15 mouse cellular contexts compared by ENCODE assay signal in genomic region chr2:26214526-26214925, GRCm38 (mm10). TPM values are rescaled to one million over a fixed set of nuclear protein-coding genes. Genes with fewer than 3 reads are reported as not detected.
DNase-seq lines count a peak whose midpoint lies in the region; ATAC-seq lines count a peak whose summit lies in the region.
"Had no signal": no experiment of that assay in that cellular context is flagged by ENCODE, and none has a peak within 500 bp of the region (broad histone marks: within the 10 kb centered on the region; RNA-seq: fewer than 3 reads in every experiment).

No protein-coding gene starts in this region.

- H3K27me3 ChIP-seq in forebrain, embryonic 15.5 days = no peaks in the 10 kb centered on the region
- H3K27me3 ChIP-seq: embryonic facial prominence, embryonic 15.5 days; kidney, embryonic 15.5 days; limb, embryonic 12.5 days had no signal

- no peak overlapping the region for H3K9ac ChIP-seq in forebrain, embryonic 15.5 days (replicated peaks)
- H3K9ac ChIP-seq: embryonic facial prominence, embryonic 15.5 days; kidney, embryonic 15.5 days; limb, embryonic 12.5 days had no signal

- no peak overlapping the region for H3K4me2 ChIP-seq in forebrain, embryonic 15.5 days (replicated peaks)
- H3K4me2 ChIP-seq: embryonic facial prominence, embryonic 15.5 days; kidney, embryonic 15.5 days; limb, embryonic 12.5 days had no signal

- peaks cover 45% of the 10 kb centered on the region for H3K36me3 ChIP-seq in forebrain, embryonic 15.5 days

- peaks cover 10% of the 10 kb centered on the region for H3K4me1 ChIP-seq in forebrain, embryonic 15.5 days
- H3K4me1 ChIP-seq: embryonic facial prominence, embryonic 15.5 days; kidney, embryonic 15.5 days; limb, embryonic 12.5 days had no signal

- peak; percentile 56; the same call in 1 of the 2 replicates for ATAC-seq in cerebellum, adult (ENCODE audit: insufficient number of reproducible peaks, low FRiP score, low TSS enrichment)
- ATAC-seq in forebrain, embryonic 15.5 days (replicated peaks) = peak; percentile 60; the same call in 1 of the 2 replicates
- no peak for ATAC-seq in monocyte, adult 5-6 weeks (replicated peaks; ENCODE audit: insufficient number of reproducible peaks, low FRiP score, low TSS enrichment, poor library complexity, severe bottlenecking)

- 12% methylated on average over 3 of the region's 3 CpGs for WGBS in forebrain, embryonic 15.5 days

- H3K4me3 ChIP-seq in forebrain, embryonic 15.5 days = no peak overlapping the region
- H3K4me3 ChIP-seq: embryonic facial prominence, embryonic 15.5 days; kidney, embryonic 15.5 days; limb, embryonic 12.5 days had no signal

- H3K27ac ChIP-seq in forebrain, embryonic 15.5 days (replicated peaks) = peak overlapping the region; percentile 52
- H3K27ac ChIP-seq: embryonic facial prominence, embryonic 15.5 days; kidney, embryonic 15.5 days; limb, embryonic 12.5 days had no signal

- no peaks in the 10 kb centered on the region for H3K9me3 ChIP-seq in forebrain, embryonic 15.5 days
- H3K9me3 ChIP-seq: embryonic facial prominence, embryonic 15.5 days; kidney, embryonic 15.5 days; limb, embryonic 12.5 days had no signal

- intact Hi-C loops in left cerebral cortex, postnatal 4 days (cut with DNase I) = no loop called here

- DNase-seq in left cerebral cortex, postnatal 4 days = peak; percentile 92
- no peak for DNase-seq in left cerebral cortex, adult 9 months (ENCODE audit: low spot score in 2 of 2)
- peak; percentile 37 for DNase-seq in adrenal gland, adult 8-10 months
- DNase-seq in urinary bladder, adult 2 months (ENCODE audit: low spot score) = no peak
- no peak for DNase-seq in gastrocnemius, postnatal 25 days
- DNase-seq: gastrocnemius, postnatal 36 days; thymus, postnatal 36 days had no signal

RNA-seq across cellular contexts. Expression of gene Lhx3, which starts 6.4 kb away (rescaled TPM):
- not detected for total RNA-seq in left cerebral cortex, postnatal 4 days (2021)
- total RNA-seq in adrenal gland, adult 8-10 months (2022) = 1 to 10 TPM in 2 of 4 experiments, under 1 TPM in 1, not detected in 1; 0.48 to 6.4 (median 4.0) TPM
- 0.10 TPM in 1 of 2 replicates, not detected in the other for polyA plus RNA-seq in forebrain, embryonic 15.5 days (2015; fragmentation: Nextera tagmentation; extraction: Ambion mirVana)
- 0.03 TPM in 1 of 2 replicates, not detected in the other for polyA plus RNA-seq in urinary bladder, adult 2 months (2012; rRNA removed)
- not detected for total RNA-seq in gastrocnemius, postnatal 25 days (2021)
- not detected in 3 replicates for total RNA-seq in monocyte, adult 5-6 weeks (2017)
- total RNA-seq: gastrocnemius, postnatal 36 days had no signal
- polyA plus RNA-seq: heart, embryonic 16.5 days; kidney, embryonic 15.5 days; limb, embryonic 12.5 days; spleen, adult 2 months had no signal

RNA-seq across cellular contexts. Expression of gene Qsox2, which starts 22.8 kb away (rescaled TPM):
- 10 to 100 TPM; 15.8 to 17.2 TPM for total RNA-seq in left cerebral cortex, postnatal 4 days (2021)
- total RNA-seq in adrenal gland, adult 8-10 months (2022) = 10 to 100 TPM; 25.2 to 28.7 (median 26.6) TPM
- 15.6 and 15.7 TPM in 2 replicates for polyA plus RNA-seq in forebrain, embryonic 15.5 days (2015; fragmentation: Nextera tagmentation; extraction: Ambion mirVana)
- 19.1 and 20.6 TPM in 2 replicates for polyA plus RNA-seq in urinary bladder, adult 2 months (2012; rRNA removed)
- total RNA-seq in gastrocnemius, postnatal 25 days (2021) = 1 to 10 TPM; 3.1 to 4.0 TPM
- total RNA-seq in monocyte, adult 5-6 weeks (2017) = 2.8 to 5.5 TPM (median 3.6 TPM) in 3 replicates

Comparison
In these comparisons a context has a peak if more than half of its experiments do, and no peak if none do; other contexts are left out.
1. DNase-seq: peak in left cerebral cortex, postnatal 4 days (single experiment) and adrenal gland, adult 8-10 months (single experiment); none in left cerebral cortex, adult 9 months (0 of 2), urinary bladder, adult 2 months (single experiment) and gastrocnemius, postnatal 25 days (single experiment).